Mouse (Mus musculus) hindbrain, embryonic 12.5 days (tissue): ENCODE data around the gene Tmem175. TPM values are rescaled to one million over a fixed set of nuclear protein-coding genes. Genes with fewer than 3 reads are reported as not detected.

ENCODE experiments used
- ATAC-seq: fragments of 200-750 bp; cut with Nextera tagmentation; 2 replicates; pipeline ENCODE4 v1.8.0; 2017; ENCODE audit warnings: moderate TSS enrichment; ENCODE audit not compliant: low FRiP score
- H3K27ac ChIP-seq: fragments of 300-500 bp; sonication (generic); 2 replicates; pipeline ENCODE4 v1.5.1; 2016; ENCODE audit warnings: mild to moderate bottlenecking
- H3K27me3 ChIP-seq: fragments of 300-500 bp; sonication (generic); 2 replicates; pipeline ENCODE4 v1.6.1; 2016; ENCODE audit warnings: mild to moderate bottlenecking
- H3K36me3 ChIP-seq: fragments of 300-500 bp; sonication (generic); 2 replicates; pipeline ENCODE4 v1.6.1; 2016; ENCODE audit warnings: mild to moderate bottlenecking
- H3K4me1 ChIP-seq: fragments of 300-500 bp; sonication (generic); 2 replicates; pipeline ENCODE4 v1.6.1; 2016
- H3K4me2 ChIP-seq: fragments of 300-500 bp; sonication (generic); replicated peaks from 2 replicates; pipeline ENCODE4 v1.6.1; 2016; ENCODE audit warnings: mild to moderate bottlenecking
- H3K4me3 ChIP-seq: fragments of 300-500 bp; sonication (generic); 2 replicates; pipeline ENCODE4 v1.5.1; 2016; ENCODE audit warnings: mild to moderate bottlenecking
- H3K9ac ChIP-seq: fragments of 300-500 bp; sonication (generic); 2 replicates; pipeline ENCODE4 v1.6.1; 2016; ENCODE audit warnings: mild to moderate bottlenecking, moderate library complexity
- H3K9me3 ChIP-seq: fragments of 300-500 bp; sonication (generic); replicated peaks from 2 replicates; pipeline ENCODE4 v1.6.1; 2016; ENCODE audit warnings: mild to moderate bottlenecking
- WGBS: fragments of 180-500 bp; shearing (Covaris S2); methylation state at CpG from one replicate; pipeline ENCODE4 v1.1.7; 2016; 5-methylcytosine and 5-hydroxymethylcytosine counted together
- polyA plus RNA-seq: library from polyadenylated mRNA; unstranded; fragments of >200 nt; fragmentation: Nextera tagmentation; extraction: Ambion mirVana; gene quantifications from 2 replicates; pipeline ENCODE4 v1.2.1, GENCODE M21; 2016

Tmem175 gene
- polyA plus RNA-seq, 1 experiment from 2014 or later = 22.3 TPM

DNA sequence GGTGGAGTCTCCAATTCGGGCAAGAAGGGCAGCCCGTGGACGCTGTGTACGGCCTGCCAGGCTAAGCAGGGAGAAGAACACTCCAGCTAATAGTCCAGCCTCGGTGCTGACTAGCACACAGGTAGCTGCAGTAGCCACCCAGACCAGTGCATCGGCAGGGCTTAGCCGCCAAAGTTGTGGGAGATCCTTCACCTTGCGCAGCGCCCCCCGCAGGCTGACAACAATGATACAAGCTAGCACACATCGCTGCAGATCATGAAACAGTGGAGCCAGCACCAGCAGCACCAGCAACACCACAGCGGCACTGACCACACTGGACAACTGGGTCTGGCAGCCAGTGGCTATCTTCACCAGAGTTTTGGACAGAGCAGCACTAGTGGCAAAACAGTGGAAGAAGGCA lies 42.2 kb downstream of the Tmem175 start:
- 90% methylated on average over 12 of the region's 12 CpGs for WGBS
- ATAC-seq = no peak
- Histone ChIP-seq H3K36me3 (peaks cover 16% of the 10 kb centered on the region), H3K27me3 (no peaks in the 10 kb centered on the region), H3K4me1 (peaks cover 18% of the 10 kb centered on the region), H3K4me2 (no peak overlapping the region), H3K9ac (no peak overlapping the region), H3K27ac (no peak overlapping the region), H3K9me3 (no peaks in the 10 kb centered on the region), H3K4me3 (no peak overlapping the region)

GRCm38 (mm10) chr5:108674624-108675023 lies 45.1 kb downstream of the Tmem175 start:
- 88% methylated on average over 2 of the region's 2 CpGs for WGBS
- Histone ChIP-seq H3K4me2 (no peak overlapping the region), H3K9ac (no peak overlapping the region), H3K36me3 (peaks cover 16% of the 10 kb centered on the region), H3K4me3 (no peak overlapping the region), H3K9me3 (no peaks in the 10 kb centered on the region), H3K27me3 (no peaks in the 10 kb centered on the region), H3K4me1 (peaks cover 19% of the 10 kb centered on the region), H3K27ac (no peak overlapping the region)
- no peak for ATAC-seq

DNA sequence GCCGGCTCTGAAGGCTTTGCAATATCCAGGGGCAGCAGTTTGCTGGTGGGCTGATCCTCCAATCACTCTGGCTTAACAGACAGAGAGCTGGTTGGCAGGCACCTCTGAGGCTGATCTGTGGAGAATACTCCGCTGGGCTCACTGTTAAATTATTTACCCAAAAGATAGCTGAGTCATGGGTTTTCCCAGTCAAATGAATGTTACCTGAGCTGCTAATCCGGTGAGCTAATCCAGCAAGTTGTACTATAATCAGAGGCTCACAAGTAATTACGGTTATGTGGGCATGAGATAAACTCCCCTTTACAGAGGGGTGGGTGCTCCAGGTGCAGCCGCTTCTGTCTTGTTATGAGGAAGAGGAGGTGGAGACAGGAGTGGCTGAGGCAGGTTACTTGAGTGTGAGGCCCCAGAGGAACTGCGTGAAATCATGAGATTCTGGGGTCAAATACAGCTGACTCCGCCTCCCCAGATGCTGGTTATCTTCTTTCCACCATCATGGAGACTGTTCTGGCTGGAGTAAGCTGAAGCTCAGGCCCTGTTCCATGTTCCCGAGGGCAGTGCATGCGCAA lies 45.8 kb downstream of the Tmem175 start, which contains the start of gene Slc26a1:
Slc26a1 (minus strand) TSS at position 319 of the 566 bp plus-strand sequence.
- Histone ChIP-seq H3K9me3 (no peaks in the 10 kb centered on the region), H3K4me2 (no peak within 1 kb of the TSS), H3K27me3 (no peaks in the 10 kb centered on the region), H3K36me3 (peaks cover 16% of the 10 kb centered on the region), H3K4me3 (no peak within 1 kb of the TSS), H3K27ac (no peak within 1 kb of the TSS), H3K4me1 (peaks cover 12% of the 10 kb centered on the region), H3K9ac (no peak within 1 kb of the TSS)
- 82% methylated on average over 9 of the region's 9 CpGs for WGBS
- ATAC-seq = no peak

DNA sequence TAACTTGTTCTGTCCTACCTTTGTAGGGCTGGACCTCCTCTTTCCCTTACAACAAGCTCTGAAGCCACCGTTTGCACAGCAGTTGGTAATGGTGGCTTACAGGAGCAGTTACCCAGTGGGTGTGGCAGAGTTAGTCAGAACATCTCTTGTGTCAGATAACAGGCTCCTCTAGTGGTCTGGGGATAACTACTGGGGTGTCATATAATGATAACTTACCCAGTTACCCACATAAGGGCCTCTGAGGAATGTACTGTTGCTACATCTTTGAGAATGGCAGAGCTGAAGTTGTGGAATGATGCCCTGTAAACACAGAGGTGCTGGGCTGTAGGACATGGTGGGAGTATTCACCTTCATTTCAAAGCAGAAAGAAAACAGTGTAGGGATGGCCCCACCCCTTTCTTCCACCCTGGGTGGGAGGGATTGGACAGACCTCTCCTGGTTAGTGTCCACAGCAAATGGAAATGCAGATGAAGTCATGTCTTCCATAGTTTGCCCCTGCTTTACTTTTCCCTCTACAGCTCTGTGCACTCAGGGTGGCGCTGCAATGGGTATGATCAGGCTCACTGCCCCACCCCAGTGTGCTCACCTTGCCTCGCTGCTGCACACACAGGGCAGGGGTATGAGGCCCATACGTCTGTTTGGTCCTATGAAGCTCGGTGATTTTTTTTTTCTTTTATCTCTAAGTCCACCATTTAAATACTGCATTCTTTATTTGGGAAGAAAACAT lies 47.4 kb downstream of the Tmem175 start:
- 18% methylated on average over 5 of the region's 5 CpGs for WGBS
- Histone ChIP-seq H3K4me1 (peaks cover 12% of the 10 kb centered on the region), H3K4me2 (peak overlapping the region; percentile 51), H3K9ac (peak overlapping the region; percentile 54; the same call in 1 of the 2 replicates), H3K4me3 (peak overlapping the region; percentile 28), H3K27me3 (no peaks in the 10 kb centered on the region), H3K9me3 (no peaks in the 10 kb centered on the region), H3K27ac (peak overlapping the region; percentile 86), H3K36me3 (peaks cover 10% of the 10 kb centered on the region)
- ATAC-seq = peak; percentile 62

DNA sequence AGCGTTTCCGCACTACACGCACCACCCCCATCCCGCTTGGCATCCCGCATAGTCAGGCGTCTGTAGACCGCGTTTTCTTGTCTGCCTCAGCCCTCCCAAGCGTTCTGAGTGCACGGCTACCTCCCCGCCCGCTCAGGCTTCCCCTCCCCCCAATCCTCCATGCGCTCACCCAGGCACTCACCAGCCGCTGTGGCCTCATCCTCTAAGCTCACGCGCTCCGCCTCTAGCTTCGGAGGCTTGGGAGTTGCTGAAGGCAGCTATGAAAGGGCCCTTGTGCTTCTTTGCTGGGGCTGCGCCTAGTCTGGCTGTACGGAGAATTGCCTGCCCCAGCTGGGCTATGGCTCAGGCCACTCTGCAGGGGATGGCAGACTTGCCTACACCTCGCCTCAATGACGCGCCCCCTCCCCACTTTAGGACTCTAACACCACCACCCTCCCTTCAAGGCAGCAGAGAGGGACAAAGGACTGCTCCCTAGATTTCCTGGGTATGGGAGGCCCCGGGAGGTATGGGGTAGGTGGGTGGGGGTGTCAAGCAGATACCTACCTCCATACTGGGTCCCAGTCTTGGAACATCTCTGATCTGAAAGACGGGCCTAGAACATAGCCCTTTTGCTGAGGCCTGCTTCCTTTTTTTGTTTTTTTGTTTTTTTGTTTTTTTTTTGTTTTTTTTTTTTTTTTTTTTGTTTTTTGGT lies 48.2 kb downstream of the Tmem175 start:
- peak overlapping the region; percentile 28 for H3K4me3 ChIP-seq
- no peaks in the 10 kb centered on the region for H3K9me3 ChIP-seq
- 2% methylated on average over 25 of the region's 25 CpGs for WGBS
- peak overlapping the region; percentile 54 for H3K9ac ChIP-seq
- H3K27ac ChIP-seq = peak overlapping the region; percentile 86
- H3K4me1 ChIP-seq = peaks cover 12% of the 10 kb centered on the region
- peaks cover 1% of the 10 kb centered on the region; the same call in 1 of the 2 replicates for H3K36me3 ChIP-seq
- peak; percentile 92 for ATAC-seq
- H3K27me3 ChIP-seq = no peaks in the 10 kb centered on the region
- H3K4me2 ChIP-seq = peak overlapping the region; percentile 51

GRCm38 (mm10) chr5:108678296-108678854 lies 48.8 kb downstream of the Tmem175 start:
- H3K27ac ChIP-seq = no peak overlapping the region; the same call in 1 of the 2 replicates
- no peak for ATAC-seq
- WGBS = 90% methylated on average over 6 of the region's 6 CpGs
- peaks cover 12% of the 10 kb centered on the region for H3K4me1 ChIP-seq
- no peaks in the 10 kb centered on the region; the same call in 1 of the 2 replicates for H3K36me3 ChIP-seq
- H3K9ac ChIP-seq = no peak overlapping the region
- H3K4me2 ChIP-seq = no peak overlapping the region
- no peaks in the 10 kb centered on the region for H3K9me3 ChIP-seq
- H3K4me3 ChIP-seq = no peak overlapping the region
- no peaks in the 10 kb centered on the region for H3K27me3 ChIP-seq

DNA sequence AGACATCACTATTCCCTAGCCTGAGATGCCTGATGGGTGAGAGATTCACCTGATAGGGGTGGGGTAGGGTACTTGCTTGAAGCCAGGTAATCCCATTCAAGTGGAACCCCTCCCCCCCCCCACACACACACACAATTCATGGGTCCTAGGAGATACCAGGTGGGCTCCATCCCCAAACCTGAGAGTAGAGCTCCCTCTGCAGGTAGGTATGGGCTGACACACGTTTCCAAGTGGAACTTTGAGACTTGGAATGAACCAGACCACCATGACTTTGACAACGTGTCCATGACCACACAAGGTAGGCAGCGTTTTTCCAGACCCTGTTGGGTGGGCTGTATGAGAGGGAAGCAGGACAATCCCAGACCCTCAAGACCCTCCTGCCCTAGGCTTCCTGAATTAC lies 50.3 kb downstream of the Tmem175 start:
- H3K4me2 ChIP-seq = no peak overlapping the region
- no peaks in the 10 kb centered on the region for H3K27me3 ChIP-seq
- no peak overlapping the region for H3K9ac ChIP-seq
- H3K4me3 ChIP-seq = no peak overlapping the region
- no peaks in the 10 kb centered on the region for H3K9me3 ChIP-seq
- peaks cover 12% of the 10 kb centered on the region for H3K4me1 ChIP-seq
- no peak for ATAC-seq
- 57% methylated on average over 3 of the region's 3 CpGs for WGBS
- H3K36me3 ChIP-seq = no peaks in the 10 kb centered on the region
- H3K27ac ChIP-seq = no peak overlapping the region

GRCm38 (mm10) chr5:108680871-108681270 lies 51.3 kb downstream of the Tmem175 start:
- no peak overlapping the region for H3K27ac ChIP-seq
- H3K4me2 ChIP-seq = no peak overlapping the region
- H3K27me3 ChIP-seq = no peaks in the 10 kb centered on the region
- no peak overlapping the region for H3K9ac ChIP-seq
- no peaks in the 10 kb centered on the region for H3K36me3 ChIP-seq
- 87% methylated on average over 6 of the region's 6 CpGs for WGBS
- ATAC-seq = no peak
- no peak overlapping the region for H3K4me3 ChIP-seq
- peaks cover 12% of the 10 kb centered on the region for H3K4me1 ChIP-seq
- no peaks in the 10 kb centered on the region for H3K9me3 ChIP-seq

GRCm38 (mm10) chr5:108689091-108689490 lies 59.5 kb downstream of the Tmem175 start:
- Histone ChIP-seq H3K27ac (no peak overlapping the region), H3K9me3 (no peaks in the 10 kb centered on the region), H3K36me3 (no peaks in the 10 kb centered on the region), H3K9ac (no peak overlapping the region), H3K4me1 (peaks cover 11% of the 10 kb centered on the region), H3K27me3 (peaks cover 25% of the 10 kb centered on the region), H3K4me2 (no peak overlapping the region), H3K4me3 (no peak overlapping the region)
- ATAC-seq = no peak
- WGBS = 70% methylated on average over 5 of the region's 5 CpGs

- H3K36me3 ChIP-seq = no peaks in the 10 kb centered on the region
- no peak for ATAC-seq
- no peak overlapping the region for H3K4me2 ChIP-seq
- H3K4me3 ChIP-seq = no peak overlapping the region
- no peak overlapping the region for H3K27ac ChIP-seq
- H3K4me1 ChIP-seq = peaks cover 30% of the 10 kb centered on the region
- H3K9me3 ChIP-seq = no peaks in the 10 kb centered on the region
- peaks cover 25% of the 10 kb centered on the region for H3K27me3 ChIP-seq
- WGBS = 78% methylated on average over 4 of the region's 4 CpGs
- H3K9ac ChIP-seq = no peak overlapping the region
Measured at GRCm38 (mm10) chr5:108691152-108691551, 61.6 kb downstream of the Tmem175 start.

- Histone ChIP-seq H3K4me2 (peak within 1 kb of the TSS; percentile 95), H3K9ac (no peak within 1 kb of the TSS), H3K36me3 (no peaks in the 10 kb centered on the region), H3K4me3 (peak within 1 kb of the TSS; percentile 87), H3K27me3 (peaks cover 25% of the 10 kb centered on the region), H3K4me1 (peaks cover 40% of the 10 kb centered on the region), H3K27ac (no peak within 1 kb of the TSS), H3K9me3 (no peaks in the 10 kb centered on the region)
- no peak for ATAC-seq
- WGBS = 3% methylated on average over 12 of the region's 18 CpGs
Measured at GRCm38 (mm10) chr5:108692271-108692670, 62.7 kb downstream of the Tmem175 start, which contains the start of gene Fgfrl1. Fgfrl1 (plus strand) TSS chr5:108692382.

- H3K9me3 ChIP-seq = no peaks in the 10 kb centered on the region
- under 1% methylated on average over 42 of the region's 43 CpGs for WGBS
- peak overlapping the region; percentile 87 for H3K4me3 ChIP-seq
- peak overlapping the region; percentile 81 for H3K9ac ChIP-seq
- peaks cover 49% of the 10 kb centered on the region for H3K4me1 ChIP-seq
- H3K4me2 ChIP-seq = peak overlapping the region; percentile 95
- H3K36me3 ChIP-seq = no peaks in the 10 kb centered on the region
- H3K27ac ChIP-seq = no peak overlapping the region
- peak; percentile 95 for ATAC-seq
- H3K27me3 ChIP-seq = peaks cover 25% of the 10 kb centered on the region
Measured at GRCm38 (mm10) chr5:108693872-108694288, 64.3 kb downstream of the Tmem175 start.
